Mouse (Mus musculus) stomach, embryonic 14.5 days (tissue): ENCODE results near the gene Thsd4. TPM values are rescaled to one million over a fixed set of nuclear protein-coding genes. Genes with fewer than 3 reads are reported as not detected.

Experiments used
- ATAC-seq: fragments of 200-750 bp; cut with Nextera tagmentation; 2 replicates; pipeline ENCODE4 v1.8.0; 2017; ENCODE audit warnings: low read depth, moderate TSS enrichment; ENCODE audit not compliant: insufficient number of reproducible peaks, insufficient read depth, low FRiP score
- H3K27ac ChIP-seq: fragments of 300-500 bp; sonication (generic); 2 replicates; pipeline ENCODE4 v1.5.1; 2014; ENCODE audit warnings: mild to moderate bottlenecking, low read length, moderate library complexity, mixed read lengths
- H3K27me3 ChIP-seq: fragments of 300-500 bp; sonication (generic); 2 replicates; pipeline ENCODE4 v1.6.1; 2014; ENCODE audit warnings: low read length, control low read depth, mixed read lengths; ENCODE audit not compliant: control insufficient read depth, insufficient read depth
- H3K36me3 ChIP-seq: fragments of 300-500 bp; sonication (generic); 2 replicates; pipeline ENCODE4 v1.6.1; 2014; ENCODE audit warnings: mild to moderate bottlenecking, control low read depth, low read length, moderate library complexity, mixed read lengths; ENCODE audit not compliant: control insufficient read depth, insufficient read depth
- H3K4me1 ChIP-seq: fragments of 300-500 bp; sonication (generic); 2 replicates; pipeline ENCODE4 v1.6.1; 2014; ENCODE audit warnings: low read length, control low read depth, mixed read lengths; ENCODE audit not compliant: control insufficient read depth, insufficient read depth
- H3K4me2 ChIP-seq: fragments of 300-500 bp; sonication (generic); replicated peaks from 2 replicates; pipeline ENCODE4 v1.6.1; 2014; ENCODE audit warnings: low read depth, low read length, control low read depth
- H3K4me3 ChIP-seq: fragments of 300-500 bp; sonication (generic); 2 replicates; pipeline ENCODE4 v1.5.1; 2014; ENCODE audit warnings: low read depth, low read length, control low read depth
- H3K9ac ChIP-seq: fragments of 300-500 bp; sonication (generic); replicated peaks from 2 replicates; pipeline ENCODE4 v1.6.1; 2014; ENCODE audit warnings: low read depth, mild to moderate bottlenecking, control low read depth, low read length, moderate library complexity, mixed read lengths
- H3K9me3 ChIP-seq: fragments of 300-500 bp; sonication (generic); 2 replicates; pipeline ENCODE4 v1.6.1; 2016; ENCODE audit warnings: low read depth, low read length, control low read depth; ENCODE audit not compliant: control insufficient read depth
- WGBS: fragments of 180-500 bp; shearing (Covaris S2); extraction: QIAGEN DNeasy Blood & Tissue Kit; methylation state at CpG from one replicate; pipeline ENCODE4 v1.1.7; 2014; 5-methylcytosine and 5-hydroxymethylcytosine counted together
- polyA plus RNA-seq: library from polyadenylated mRNA; unstranded; fragments of >200 nt; fragmentation: Nextera tagmentation; extraction: Ambion mirVana; gene quantifications from 2 replicates; pipeline ENCODE4 v1.2.1, GENCODE M21; 2014

The Thsd4 gene
- polyA plus RNA-seq, 1 experiment from 2014 or later, result 27.2 TPM

GRCm38 (mm10) chr9:60243503-60243902 is 278.3 kb downstream of the Thsd4 start:
- ATAC-seq, result no peak
- Histone ChIP-seq H3K4me3 (no peak overlapping the region), H3K27ac (no peak overlapping the region), H3K4me2 (no peak overlapping the region), H3K9me3 (no peaks in the 10 kb centered on the region), H3K27me3 (no peaks in the 10 kb centered on the region), H3K9ac (no peak overlapping the region), H3K36me3 (no peaks in the 10 kb centered on the region), H3K4me1 (no peaks in the 10 kb centered on the region)
- 62% methylated on average over 6 of the region's 6 CpGs for WGBS

- ATAC-seq, result no peak
- no peaks in the 10 kb centered on the region for H3K36me3 ChIP-seq
- no peak overlapping the region for H3K9ac ChIP-seq
- 28% methylated on average over 4 of the region's 4 CpGs for WGBS
- no peak overlapping the region for H3K4me2 ChIP-seq
- H3K4me3 ChIP-seq, result no peak overlapping the region
- H3K4me1 ChIP-seq, result peaks cover 13% of the 10 kb centered on the region
- H3K27me3 ChIP-seq, result no peaks in the 10 kb centered on the region
- no peaks in the 10 kb centered on the region for H3K9me3 ChIP-seq
- H3K27ac ChIP-seq, result no peak overlapping the region
Measured at GRCm38 (mm10) chr9:60237667-60238066, 284.2 kb downstream of the Thsd4 start.

- no peaks in the 10 kb centered on the region for H3K27me3 ChIP-seq
- no peak overlapping the region for H3K27ac ChIP-seq
- peaks cover 13% of the 10 kb centered on the region for H3K4me1 ChIP-seq
- no peak overlapping the region for H3K4me2 ChIP-seq
- no peaks in the 10 kb centered on the region for H3K9me3 ChIP-seq
- H3K9ac ChIP-seq, result no peak overlapping the region
- H3K36me3 ChIP-seq, result no peaks in the 10 kb centered on the region
- H3K4me3 ChIP-seq, result no peak overlapping the region
- WGBS, result 87% methylated on average over 9 of the region's 9 CpGs
- ATAC-seq, result no peak
Measured at GRCm38 (mm10) chr9:60236155-60236554, 285.7 kb downstream of the Thsd4 start.

- ATAC-seq, result peak; percentile 76; the same call in 1 of the 2 replicates
- H3K4me1 ChIP-seq, result peaks cover 13% of the 10 kb centered on the region
- H3K36me3 ChIP-seq, result no peaks in the 10 kb centered on the region
- 26% methylated on average over 8 of the region's 8 CpGs for WGBS
- no peak overlapping the region for H3K4me2 ChIP-seq
- no peak overlapping the region for H3K4me3 ChIP-seq
- H3K9me3 ChIP-seq, result no peaks in the 10 kb centered on the region
- H3K27me3 ChIP-seq, result no peaks in the 10 kb centered on the region
- H3K9ac ChIP-seq, result no peak overlapping the region
- H3K27ac ChIP-seq, result peak overlapping the region; percentile 77; the same call in 1 of the 2 replicates
Measured at GRCm38 (mm10) chr9:60234233-60235115, 287.4 kb downstream of the Thsd4 start.

GRCm38 (mm10) chr9:60231981-60232881 is 289.6 kb downstream of the Thsd4 start:
- H3K4me2 ChIP-seq, result no peak overlapping the region
- H3K27me3 ChIP-seq, result no peaks in the 10 kb centered on the region
- H3K27ac ChIP-seq, result peak overlapping the region; percentile 2; the same call in 1 of the 2 replicates
- WGBS, result 70% methylated on average over 9 of the region's 9 CpGs
- no peaks in the 10 kb centered on the region for H3K36me3 ChIP-seq
- H3K4me1 ChIP-seq, result peaks cover 13% of the 10 kb centered on the region
- no peak for ATAC-seq
- no peak overlapping the region for H3K4me3 ChIP-seq
- no peak overlapping the region for H3K9ac ChIP-seq
- H3K9me3 ChIP-seq, result no peaks in the 10 kb centered on the region

- WGBS, result 78% methylated on average over 4 of the region's 4 CpGs
- H3K9me3 ChIP-seq, result no peaks in the 10 kb centered on the region
- H3K27me3 ChIP-seq, result no peaks in the 10 kb centered on the region
- no peaks in the 10 kb centered on the region for H3K36me3 ChIP-seq
- no peak overlapping the region for H3K9ac ChIP-seq
- H3K4me2 ChIP-seq, result no peak overlapping the region
- ATAC-seq, result no peak
- peaks cover 8% of the 10 kb centered on the region for H3K4me1 ChIP-seq
- H3K27ac ChIP-seq, result no peak overlapping the region
- no peak overlapping the region for H3K4me3 ChIP-seq
Measured at GRCm38 (mm10) chr9:60229496-60229895, 292.4 kb downstream of the Thsd4 start.

- no peak for ATAC-seq
- no peaks in the 10 kb centered on the region for H3K27me3 ChIP-seq
- no peaks in the 10 kb centered on the region for H3K9me3 ChIP-seq
- 70% methylated on average over 7 of the region's 7 CpGs for WGBS
- H3K36me3 ChIP-seq, result no peaks in the 10 kb centered on the region
- no peak overlapping the region for H3K27ac ChIP-seq
- no peak overlapping the region for H3K4me2 ChIP-seq
- H3K4me3 ChIP-seq, result no peak overlapping the region
- no peaks in the 10 kb centered on the region for H3K4me1 ChIP-seq
- no peak overlapping the region for H3K9ac ChIP-seq
Measured at GRCm38 (mm10) chr9:60227727-60228126, 294.1 kb downstream of the Thsd4 start.

GRCm38 (mm10) chr9:60226679-60227078 is 295.2 kb downstream of the Thsd4 start:
- 83% methylated on average over 4 of the region's 4 CpGs for WGBS
- no peak overlapping the region for H3K4me3 ChIP-seq
- no peaks in the 10 kb centered on the region for H3K4me1 ChIP-seq
- no peaks in the 10 kb centered on the region for H3K36me3 ChIP-seq
- no peak overlapping the region for H3K4me2 ChIP-seq
- H3K27me3 ChIP-seq, result no peaks in the 10 kb centered on the region
- ATAC-seq, result no peak
- H3K9ac ChIP-seq, result no peak overlapping the region
- H3K27ac ChIP-seq, result no peak overlapping the region
- no peaks in the 10 kb centered on the region for H3K9me3 ChIP-seq
